Mouse (Mus musculus) stomach, postnatal 0 days (tissue): Measurements from ENCODE around the gene AC134908.4.

Source experiments
- CTCF ChIP-seq: IDR thresholded peaks from 2 replicates; pipeline ENCODE4 v1.5.1; 2016; ENCODE audit warnings: antibody characterized with exemption, low read depth, mild to moderate bottlenecking, moderate library complexity
- EP300 ChIP-seq: optimal IDR thresholded peaks from 2 replicates; pipeline ENCODE3; 2016; ENCODE audit warnings: antibody characterized with exemption

GRCm38 (mm10) chr17:25744311-25744710 lies 51.1 kb downstream of the AC134908.4 start:
- TF ChIP-seq CTCF (no peak), EP300 (no peak)
